Comparison of ENCODE assay signal across 8 mouse cellular contexts in the genomic region with DNA sequence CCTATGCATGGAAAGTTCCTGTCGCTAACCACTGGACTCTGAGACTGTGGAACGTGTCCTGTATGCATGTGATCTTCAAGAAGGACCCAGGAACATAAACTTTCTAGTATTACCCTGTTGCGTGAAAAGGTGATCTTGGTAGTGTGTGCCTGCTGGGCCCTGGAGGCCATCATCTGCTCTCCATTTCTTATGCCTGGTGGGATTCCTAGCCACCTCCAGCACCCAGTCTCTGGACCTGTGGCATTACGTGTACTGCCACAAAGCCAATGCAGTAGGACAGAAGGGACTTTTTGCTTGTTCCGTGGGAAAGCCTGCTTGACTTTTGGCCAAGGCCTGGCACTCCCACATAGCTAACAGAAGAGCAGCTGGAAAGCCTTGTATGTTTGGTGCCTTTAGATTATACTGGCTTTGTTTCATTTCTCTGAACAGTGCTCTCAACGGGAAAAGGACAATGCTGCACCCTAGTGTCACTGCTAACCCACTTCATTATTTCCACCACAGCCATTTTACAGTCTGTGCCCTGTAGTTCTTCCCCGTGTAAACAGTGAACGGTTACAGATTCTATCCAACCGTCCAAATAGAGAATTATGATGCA. TPM values are rescaled to one million over a fixed set of nuclear protein-coding genes. Genes with fewer than 3 reads are reported as not detected.
DNase-seq lines count a peak whose midpoint lies in the region; ATAC-seq and TF ChIP-seq lines count a peak whose summit lies in the region.

No protein-coding gene starts in this region.

- no peak for TF ChIP-seq EP300 in CH12.LX (IDR thresholded peaks at IDR 0.05; ENCODE audit: low read length)

- TF ChIP-seq POLR2A in CH12.LX (IDR thresholded peaks at IDR 0.05; ENCODE audit: low read depth, low read length): no peak

- no peaks in the 10 kb centered on the region for H3K27me3 ChIP-seq in CH12.LX (replicated peaks)
- H3K27me3 ChIP-seq in forebrain, embryonic 14.5 days (replicated peaks; ENCODE audit: control insufficient read depth, insufficient read depth, low read length): no peaks in the 10 kb centered on the region
- H3K27me3 ChIP-seq in midbrain, postnatal 0 days (ENCODE audit: insufficient read depth, low read length): no peaks in the 10 kb centered on the region

- peak; percentile 77 for ATAC-seq in forebrain, embryonic 14.5 days
- peak; percentile 88 for ATAC-seq in inflammation-experienced regulatory T-cells, adult 6 months
- peak; percentile 71 for ATAC-seq in midbrain, postnatal 0 days (ENCODE audit: low FRiP score)

- peaks cover 14% of the 10 kb centered on the region for H3K79me2 ChIP-seq in CH12.LX (replicated peaks; ENCODE audit: control insufficient read depth, extremely low read depth, insufficient read depth, poor library complexity, severe bottlenecking)

- no peaks in the 10 kb centered on the region for H3K9me3 ChIP-seq in CH12.LX (replicated peaks; ENCODE audit: low read length)
- H3K9me3 ChIP-seq in forebrain, embryonic 14.5 days (replicated peaks; ENCODE audit: control insufficient read depth, low read length): no peaks in the 10 kb centered on the region
- no peaks in the 10 kb centered on the region for H3K9me3 ChIP-seq in midbrain, postnatal 0 days (ENCODE audit: low read length)

- peak overlapping the region; percentile 40 for H3K27ac ChIP-seq in CH12.LX (ENCODE audit: insufficient read depth, low read depth)
- H3K27ac ChIP-seq in forebrain, embryonic 14.5 days (ENCODE audit: low read depth, low read length): no peak overlapping the region
- no peak overlapping the region for H3K27ac ChIP-seq in midbrain, postnatal 0 days (ENCODE audit: low read depth, low read length)

- H3K4me2 ChIP-seq in CH12.LX (ENCODE audit: insufficient read depth, low read depth, poor library complexity, severe bottlenecking): no peak overlapping the region
- no peak overlapping the region for H3K4me2 ChIP-seq in forebrain, embryonic 14.5 days (ENCODE audit: low read length)
- no peak overlapping the region for H3K4me2 ChIP-seq in midbrain, postnatal 0 days (ENCODE audit: low read depth, low read length, poor library complexity, severe bottlenecking)

- peak; percentile 29 to 80; a peak in 3 of 4 replicates for TF ChIP-seq CTCF in CH12.LX (conservative IDR thresholded peaks at IDR 0.05 in 1 of 2, IDR thresholded peaks at IDR 0.05 in 1 of 2; ENCODE audit: low read depth in 2 of 2, low read length in 2 of 2)
- peak; percentile 78 for TF ChIP-seq CTCF in midbrain, postnatal 0 days (IDR thresholded peaks at IDR 0.05)

- peaks cover 66 to 82% of the 10 kb centered on the region in 2 experiments for H3K36me3 ChIP-seq in CH12.LX (replicated peaks in 1 of 2; ENCODE audit: control insufficient read depth in 1 of 2, insufficient read depth in 1 of 2, low read length in 1 of 2)
- H3K36me3 ChIP-seq in forebrain, embryonic 14.5 days (ENCODE audit: control insufficient read depth, insufficient read depth, low read length): peaks cover 7% of the 10 kb centered on the region; the same call in 1 of the 2 replicates
- no peaks in the 10 kb centered on the region for H3K36me3 ChIP-seq in midbrain, postnatal 0 days (ENCODE audit: insufficient read depth, low read length)

- H3K9ac ChIP-seq in CH12.LX (ENCODE audit: insufficient read depth, low read depth): no peak overlapping the region
- no peak overlapping the region for H3K9ac ChIP-seq in forebrain, embryonic 14.5 days (ENCODE audit: low read length)
- H3K9ac ChIP-seq in midbrain, postnatal 0 days (replicated peaks; ENCODE audit: low read length, poor library complexity, severe bottlenecking): no peak overlapping the region

- dilution Hi-C loops in CH12.LX (cut with MboI; ENCODE audit: extremely low pct_ligation_motif_present, extremely low pct_unique_long_range_greater_than_20kb, low sequenced_read_pairs): no loop called here

- peak; percentile 46 to 85 for DNase-seq in adrenal gland, adult (ENCODE audit: inconsistent age in 2 of 2, low spot score in 1 of 2)
- DNase-seq in adrenal gland, postnatal 4 days (ENCODE audit: low spot score in 2 of 2): no peak
- no peak for DNase-seq in CH12.LX (ENCODE audit: extremely low read depth)
- DNase-seq in forebrain, embryonic 14.5 days (ENCODE audit: low spot score): peak; percentile 77
- DNase-seq in layer of hippocampus, postnatal 36 days: peak; percentile 42 to 47
- DNase-seq in midbrain, postnatal 0 days (ENCODE audit: low spot score): peak; percentile 82
- peak; percentile 69 for DNase-seq in testis, postnatal 10 days (ENCODE audit: low spot score)

- WGBS in forebrain, embryonic 14.5 days: 59% methylated on average over 9 of the region's 9 CpGs
- 54% methylated on average over 9 of the region's 9 CpGs for WGBS in midbrain, postnatal 0 days

- in situ Hi-C loops in CH12.LX (cut with MboI; ENCODE audit: low pct_ligation_motif_present, low pct_unique_long_range_greater_than_20kb, low sequenced_read_pairs): no loop called here

- H3K4me1 ChIP-seq in CH12.LX (ENCODE audit: control insufficient read depth in 1 of 2, insufficient read depth in 2 of 2): peaks cover 12 to 55% of the 10 kb centered on the region in 2 experiments
- H3K4me1 ChIP-seq in forebrain, embryonic 14.5 days (ENCODE audit: control insufficient read depth, insufficient read depth, low read length): no peaks in the 10 kb centered on the region
- no peaks in the 10 kb centered on the region for H3K4me1 ChIP-seq in midbrain, postnatal 0 days (ENCODE audit: insufficient read depth, low read length)

- TF ChIP-seq RAD21 in CH12.LX (IDR thresholded peaks at IDR 0.05; ENCODE audit: low read depth, low read length): peak; percentile 88

- H3K4me3 ChIP-seq in CH12.LX (replicated peaks in 1 of 3; ENCODE audit: low read depth in 2 of 3, low read length in 2 of 3, poor library complexity in 1 of 3): no peak overlapping the region
- H3K4me3 ChIP-seq in forebrain, embryonic 14.5 days (ENCODE audit: low read depth, low read length): no peak overlapping the region
- no peak overlapping the region for H3K4me3 ChIP-seq in midbrain, postnatal 0 days (ENCODE audit: low read depth, low read length)

TF ChIP-seq in CH12.LX, 34 proteins besides CTCF, POLR2A, EP300 and RAD21:
- TF ChIP-seq SMC3 (IDR thresholded peaks at IDR 0.05; ENCODE audit: low read depth, low read length) (peak; percentile 83), ZC3H11A (IDR thresholded peaks at IDR 0.05; ENCODE audit: low read depth, low read length) (peak; percentile 73), TBP (conservative IDR thresholded peaks at IDR 0.05; ENCODE audit: low read depth, low read length) (no peak), MAFK (IDR thresholded peaks at IDR 0.05; ENCODE audit: insufficient replicate concordance, low read length) (no peak), BHLHE40 (IDR thresholded peaks at IDR 0.05; ENCODE audit: low read depth, low read length) (no peak), IRF4 (IDR thresholded peaks at IDR 0.05; ENCODE audit: low read depth, low read length) (peak; percentile 26; the same call in 1 of the 2 replicates)

RNA-seq across cellular contexts. Expression of gene Fam133b, which starts 27.1 kb away (rescaled TPM):
- total RNA-seq in adrenal gland, postnatal 4 days (2021): 10 to 100 TPM; 42.9 to 43.1 TPM
- total RNA-seq in CH12.LX (2012; rRNA removed): 23.2 and 31.2 TPM in 2 replicates
- 55.9 and 63.0 TPM in 2 replicates for total RNA-seq in CH12.LX (2014; rRNA removed)
- 66.1 and 70.8 TPM in 2 replicates for polyA plus RNA-seq in CH12.LX (2012; ENCODE audit: insufficient read length, low read depth)
- polyA plus RNA-seq in forebrain, embryonic 14.5 days (2014; fragmentation: Nextera tagmentation; extraction: Ambion mirVana): 26.9 and 29.6 TPM in 2 replicates
- 10 to 100 TPM; 40.1 to 59.9 (median 53.6) TPM for polyA plus RNA-seq in inflammation-experienced regulatory T-cells, adult 6 months (2017; shearing (Covaris generic))
- 10 to 100 TPM; 42.5 to 45.1 TPM for total RNA-seq in layer of hippocampus, postnatal 36 days (2021)
- 23.9 and 24.3 TPM in 2 replicates for total RNA-seq in midbrain, postnatal 0 days (2014; rRNA removed)
- 20.3 and 25.1 TPM in 2 replicates for polyA plus RNA-seq in midbrain, postnatal 0 days (2015; fragmentation: Nextera tagmentation; extraction: Ambion mirVana)

RNA-seq across cellular contexts. Expression of gene 1700109H08Rik, which starts 54.8 kb away (rescaled TPM):
- total RNA-seq in adrenal gland, postnatal 4 days (2021): 10 to 100 TPM in 1 of 2 experiments, 1 to 10 TPM in 1; 7.7 to 11.0 TPM
- total RNA-seq in CH12.LX (2012; rRNA removed) (1.1 and 2.6 TPM in 2 replicates), CH12.LX (2014; rRNA removed) (1.4 and 2.6 TPM in 2 replicates)
- polyA plus RNA-seq in CH12.LX (2012; ENCODE audit: insufficient read length, low read depth): 5.5 and 5.9 TPM in 2 replicates
- polyA plus RNA-seq in forebrain, embryonic 14.5 days (2014; fragmentation: Nextera tagmentation; extraction: Ambion mirVana): 1.1 and 2.3 TPM in 2 replicates
- polyA plus RNA-seq in inflammation-experienced regulatory T-cells, adult 6 months (2017; shearing (Covaris generic)): 10 to 100 TPM in 2 of 3 experiments, 1 to 10 TPM in 1; 7.4 to 15.4 (median 10.7) TPM
- total RNA-seq in layer of hippocampus, postnatal 36 days (2021): 1 to 10 TPM; 3.6 to 6.1 TPM
- 3.0 and 9.2 TPM in 2 replicates for total RNA-seq in midbrain, postnatal 0 days (2014; rRNA removed)
- polyA plus RNA-seq in midbrain, postnatal 0 days (2015; fragmentation: Nextera tagmentation; extraction: Ambion mirVana): 1.5 and 2.2 TPM in 2 replicates

Comparison
In these comparisons a context has a peak if more than half of its experiments do, and no peak if none do; other contexts are left out.
1. DNase-seq: peak in adrenal gland, adult (2 of 2), forebrain, embryonic 14.5 days (single experiment), layer of hippocampus, postnatal 36 days (2 of 2), midbrain, postnatal 0 days (single experiment) and testis, postnatal 10 days (single experiment); none in adrenal gland, postnatal 4 days (0 of 2) and CH12.LX (single experiment).
2. Peak in every context shown above with its lines, with median percentiles within 50 percentile points of each other: ATAC-seq.